Mouse (Mus musculus): ENCODE results near the gene Ube2d2b. TPM values are rescaled to one million over a fixed set of nuclear protein-coding genes. Genes with fewer than 3 reads are reported as not detected.

Ube2d2b gene
- polyA plus RNA-seq, 1 experiment from 2014 or later = 0.21 TPM

- Histone ChIP-seq H3K4me3 (replicated peaks; ENCODE audit: low read length) (no peak overlapping the region), H3K9me3 (replicated peaks; ENCODE audit: control insufficient read depth, low read length) (no peaks in the 10 kb centered on the region), H3K9ac (ENCODE audit: low read length) (no peak overlapping the region), H3K36me3 (ENCODE audit: control insufficient read depth, insufficient read depth, low read length) (0 out of 2 replicates have a peak, but pooled peaks cover 5% of the 10 kb centered on the region), H3K4me2 (ENCODE audit: low read depth, low read length) (no peak overlapping the region), H3K27me3 (ENCODE audit: control insufficient read depth, insufficient read depth, low read length) (no peaks in the 10 kb centered on the region), H3K27ac (ENCODE audit: low read length) (no peak overlapping the region), H3K4me1 (ENCODE audit: control insufficient read depth, insufficient read depth, low read length) (no peaks in the 10 kb centered on the region)
- no peak for ATAC-seq (ENCODE audit: insufficient read depth, low FRiP score)
- WGBS = 89% methylated on average over 2 of the region's 2 CpGs
Observed at GRCm38 (mm10) chr5:107801234-107801633, 28.7 kb upstream of the Ube2d2b start.

GRCm38 (mm10) chr5:107802621-107803020, 27.3 kb upstream of the Ube2d2b start:
- H3K4me3 ChIP-seq (replicated peaks; ENCODE audit: low read length) = no peak overlapping the region
- H3K9ac ChIP-seq (ENCODE audit: low read length) = no peak overlapping the region
- 0 out of 2 replicates have a peak, but pooled peaks cover 5% of the 10 kb centered on the region for H3K36me3 ChIP-seq (ENCODE audit: control insufficient read depth, insufficient read depth, low read length)
- no peak for ATAC-seq (ENCODE audit: insufficient read depth, low FRiP score)
- H3K27me3 ChIP-seq (ENCODE audit: control insufficient read depth, insufficient read depth, low read length) = no peaks in the 10 kb centered on the region
- no peaks in the 10 kb centered on the region for H3K4me1 ChIP-seq (ENCODE audit: control insufficient read depth, insufficient read depth, low read length)
- H3K4me2 ChIP-seq (ENCODE audit: low read depth, low read length) = no peak overlapping the region
- no peak overlapping the region for H3K27ac ChIP-seq (ENCODE audit: low read length)
- H3K9me3 ChIP-seq (replicated peaks; ENCODE audit: control insufficient read depth, low read length) = no peaks in the 10 kb centered on the region

DNA sequence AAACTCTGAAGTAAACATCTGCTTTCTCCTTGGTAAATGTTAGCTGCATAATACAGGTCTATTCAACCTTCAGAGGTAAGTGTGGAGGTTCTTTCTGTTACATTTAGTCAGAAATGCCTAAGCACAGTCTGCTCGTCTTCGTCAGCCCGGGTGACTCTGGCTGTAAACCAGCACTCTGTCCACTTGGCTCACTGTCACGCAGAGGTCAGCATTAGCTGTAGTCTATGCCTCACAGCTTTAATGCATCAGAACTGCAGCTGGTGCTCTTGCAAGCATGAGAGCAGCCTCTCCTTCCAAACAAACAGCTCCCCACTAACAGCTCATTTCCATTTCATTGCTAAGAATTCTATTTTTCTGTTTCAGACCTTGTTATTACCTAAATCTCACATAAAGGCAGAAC, 22.4 kb upstream of the Ube2d2b start:
- H3K9me3 ChIP-seq (replicated peaks; ENCODE audit: control insufficient read depth, low read length) = no peaks in the 10 kb centered on the region
- no peak for ATAC-seq (ENCODE audit: insufficient read depth, low FRiP score)
- no peak overlapping the region for H3K9ac ChIP-seq (ENCODE audit: low read length)
- H3K36me3 ChIP-seq (ENCODE audit: control insufficient read depth, insufficient read depth, low read length) = no peaks in the 10 kb centered on the region
- H3K4me3 ChIP-seq (replicated peaks; ENCODE audit: low read length) = no peak overlapping the region
- no peak overlapping the region for H3K4me2 ChIP-seq (ENCODE audit: low read depth, low read length)
- no peaks in the 10 kb centered on the region for H3K4me1 ChIP-seq (ENCODE audit: control insufficient read depth, insufficient read depth, low read length)
- H3K27ac ChIP-seq (ENCODE audit: low read length) = no peak overlapping the region
- H3K27me3 ChIP-seq (ENCODE audit: control insufficient read depth, insufficient read depth, low read length) = no peaks in the 10 kb centered on the region
- WGBS = 54% methylated on average over 4 of the region's 4 CpGs

DNA sequence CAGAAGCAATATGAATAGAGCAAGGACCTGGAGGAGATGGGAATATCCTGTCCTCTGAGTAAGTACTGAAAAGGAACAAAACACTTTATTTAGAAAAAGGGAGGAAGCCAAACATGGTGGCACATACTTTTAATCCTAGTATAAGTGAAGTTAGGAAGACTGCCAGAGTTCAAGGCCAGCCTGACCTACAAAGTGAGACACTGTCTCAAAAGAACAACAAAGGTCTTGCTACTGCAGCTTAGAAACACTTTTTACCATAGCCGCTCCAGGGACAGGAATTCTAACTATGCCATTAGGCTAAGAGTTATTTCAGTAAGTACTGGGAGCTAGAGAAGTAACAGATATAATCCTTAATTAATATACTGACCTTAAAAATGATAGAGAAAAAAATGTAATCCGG, 15.2 kb upstream of the Ube2d2b start:
- 84% methylated on average over 2 of the region's 2 CpGs for WGBS
- H3K9ac ChIP-seq (ENCODE audit: low read length) = no peak overlapping the region

GRCm38 (mm10) chr5:107822521-107822920, 7.4 kb upstream of the Ube2d2b start:
- H3K4me1 ChIP-seq (ENCODE audit: control insufficient read depth, insufficient read depth, low read length) = no peaks in the 10 kb centered on the region
- no peak for ATAC-seq (ENCODE audit: insufficient read depth, low FRiP score)
- no peak overlapping the region for H3K27ac ChIP-seq (ENCODE audit: low read length)

More for the DNA sequence above, 15.2 kb upstream of the Ube2d2b start:
- H3K4me2 ChIP-seq (ENCODE audit: low read depth, low read length) = no peak overlapping the region
- H3K27me3 ChIP-seq (ENCODE audit: control insufficient read depth, insufficient read depth, low read length) = no peaks in the 10 kb centered on the region
- H3K36me3 ChIP-seq (ENCODE audit: control insufficient read depth, insufficient read depth, low read length) = 0 out of 2 replicates have a peak, but pooled peaks cover 7% of the 10 kb centered on the region
- no peaks in the 10 kb centered on the region for H3K9me3 ChIP-seq (replicated peaks; ENCODE audit: control insufficient read depth, low read length)
- no peak overlapping the region for H3K4me3 ChIP-seq (replicated peaks; ENCODE audit: low read length)
- H3K27ac ChIP-seq (ENCODE audit: low read length) = no peak overlapping the region
- ATAC-seq (ENCODE audit: insufficient read depth, low FRiP score) = no peak
- H3K4me1 ChIP-seq (ENCODE audit: control insufficient read depth, insufficient read depth, low read length) = no peaks in the 10 kb centered on the region

DNA sequence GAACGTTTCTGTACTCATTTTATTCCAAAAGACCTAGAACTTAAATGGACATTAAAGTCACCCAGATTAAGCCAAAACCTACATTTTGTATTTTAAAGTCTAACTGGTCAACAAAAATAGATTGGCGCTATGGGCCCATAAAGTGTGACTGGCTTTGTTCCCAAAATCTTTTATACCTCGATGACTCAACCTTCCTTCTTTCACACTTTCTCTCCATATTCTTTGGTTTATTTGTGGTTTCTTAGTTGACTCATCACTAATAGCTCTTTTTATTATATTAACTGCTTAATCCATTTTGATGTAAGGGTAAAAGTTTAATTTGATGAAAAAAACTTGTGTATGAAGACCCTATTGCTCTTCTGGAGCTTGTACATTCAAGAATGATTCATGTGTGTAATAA, 1.5 kb downstream of the Ube2d2b start:
- no peak for ATAC-seq (ENCODE audit: insufficient read depth, low FRiP score)
- Histone ChIP-seq H3K36me3 (ENCODE audit: control insufficient read depth, insufficient read depth, low read length) (peaks cover 12% of the 10 kb centered on the region; the same call in 1 of the 2 replicates), H3K4me2 (ENCODE audit: low read depth, low read length) (no peak overlapping the region), H3K9ac (ENCODE audit: low read length) (no peak overlapping the region), H3K9me3 (replicated peaks; ENCODE audit: control insufficient read depth, low read length) (peaks cover 11% of the 10 kb centered on the region), H3K27ac (ENCODE audit: low read length) (no peak overlapping the region), H3K27me3 (ENCODE audit: control insufficient read depth, insufficient read depth, low read length) (no peaks in the 10 kb centered on the region), H3K4me3 (replicated peaks; ENCODE audit: low read length) (no peak overlapping the region), H3K4me1 (ENCODE audit: control insufficient read depth, insufficient read depth, low read length) (peaks cover 6% of the 10 kb centered on the region; the same call in 1 of the 2 replicates)
- 83% methylated on average over 3 of the region's 3 CpGs for WGBS

More at GRCm38 (mm10) chr5:107822521-107822920, 7.4 kb upstream of the Ube2d2b start:
- Histone ChIP-seq H3K9me3 (replicated peaks; ENCODE audit: control insufficient read depth, low read length) (no peaks in the 10 kb centered on the region), H3K36me3 (ENCODE audit: control insufficient read depth, insufficient read depth, low read length) (no peaks in the 10 kb centered on the region), H3K4me2 (ENCODE audit: low read depth, low read length) (no peak overlapping the region), H3K4me3 (replicated peaks; ENCODE audit: low read length) (no peak overlapping the region), H3K9ac (ENCODE audit: low read length) (no peak overlapping the region), H3K27me3 (ENCODE audit: control insufficient read depth, insufficient read depth, low read length) (no peaks in the 10 kb centered on the region)
- 74% methylated on average over 1 of the region's 1 CpGs for WGBS

DNA sequence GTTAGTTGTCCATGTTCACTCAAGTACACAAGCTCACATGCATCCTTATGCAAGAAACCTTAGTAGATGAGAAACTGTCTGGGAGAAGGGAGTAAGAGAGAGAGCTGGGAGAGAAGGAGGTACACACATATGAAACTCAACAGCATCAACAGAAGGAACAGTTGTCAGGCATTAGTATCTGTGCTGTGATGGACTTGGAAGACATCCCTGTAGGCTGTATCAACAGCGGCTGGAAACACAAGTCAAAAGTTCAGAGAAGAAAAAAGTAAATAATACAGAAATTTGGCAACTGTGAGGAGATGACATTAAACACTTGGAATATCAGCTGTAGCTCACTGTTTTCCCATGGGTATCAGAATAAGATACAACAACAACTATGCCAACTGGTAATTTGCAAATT, 4.4 kb downstream of the Ube2d2b start:
- peaks cover 6% of the 10 kb centered on the region; the same call in 1 of the 2 replicates for H3K4me1 ChIP-seq (ENCODE audit: control insufficient read depth, insufficient read depth, low read length)
- H3K9me3 ChIP-seq (replicated peaks; ENCODE audit: control insufficient read depth, low read length) = peaks cover 11% of the 10 kb centered on the region
- no peaks in the 10 kb centered on the region for H3K27me3 ChIP-seq (ENCODE audit: control insufficient read depth, insufficient read depth, low read length)
- 47% methylated on average over 1 of the region's 1 CpGs for WGBS
- peaks cover 12% of the 10 kb centered on the region; the same call in 1 of the 2 replicates for H3K36me3 ChIP-seq (ENCODE audit: control insufficient read depth, insufficient read depth, low read length)
- no peak for ATAC-seq (ENCODE audit: insufficient read depth, low FRiP score)
- no peak overlapping the region for H3K27ac ChIP-seq (ENCODE audit: low read length)
- no peak overlapping the region for H3K9ac ChIP-seq (ENCODE audit: low read length)
- no peak overlapping the region for H3K4me2 ChIP-seq (ENCODE audit: low read depth, low read length)
- H3K4me3 ChIP-seq (replicated peaks; ENCODE audit: low read length) = no peak overlapping the region

GRCm38 (mm10) chr5:107838891-107839644, 9.2 kb downstream of the Ube2d2b start:
- WGBS = 45% methylated on average over 3 of the region's 3 CpGs
- Histone ChIP-seq H3K9me3 (replicated peaks; ENCODE audit: control insufficient read depth, low read length) (no peaks in the 10 kb centered on the region), H3K4me2 (ENCODE audit: low read depth, low read length) (no peak overlapping the region), H3K27ac (ENCODE audit: low read length) (no peak overlapping the region), H3K27me3 (ENCODE audit: control insufficient read depth, insufficient read depth, low read length) (no peaks in the 10 kb centered on the region), H3K4me3 (replicated peaks; ENCODE audit: low read length) (no peak overlapping the region), H3K36me3 (ENCODE audit: control insufficient read depth, insufficient read depth, low read length) (no peaks in the 10 kb centered on the region), H3K4me1 (ENCODE audit: control insufficient read depth, insufficient read depth, low read length) (peaks cover 5% of the 10 kb centered on the region; the same call in 1 of the 2 replicates), H3K9ac (ENCODE audit: low read length) (no peak overlapping the region)
- ATAC-seq (ENCODE audit: insufficient read depth, low FRiP score) = no peak; the same call in 1 of the 2 replicates

- H3K27me3 ChIP-seq (ENCODE audit: control insufficient read depth, insufficient read depth, low read length) = no peaks in the 10 kb centered on the region
- no peak overlapping the region for H3K4me3 ChIP-seq (replicated peaks; ENCODE audit: low read length)
- no peaks in the 10 kb centered on the region for H3K9me3 ChIP-seq (replicated peaks; ENCODE audit: control insufficient read depth, low read length)
- no peak for ATAC-seq (ENCODE audit: insufficient read depth, low FRiP score)
- H3K4me1 ChIP-seq (ENCODE audit: control insufficient read depth, insufficient read depth, low read length) = 0 out of 2 replicates have a peak, but pooled peaks cover 3% of the 10 kb centered on the region
- H3K4me2 ChIP-seq (ENCODE audit: low read depth, low read length) = no peak overlapping the region
- H3K36me3 ChIP-seq (ENCODE audit: control insufficient read depth, insufficient read depth, low read length) = no peaks in the 10 kb centered on the region
- no peak overlapping the region for H3K9ac ChIP-seq (ENCODE audit: low read length)
- 87% methylated on average over 5 of the region's 5 CpGs for WGBS
- no peak overlapping the region for H3K27ac ChIP-seq (ENCODE audit: low read length)
Observed at GRCm38 (mm10) chr5:107840549-107841238, 10.8 kb downstream of the Ube2d2b start.

Measured in stomach, embryonic 16.5 days (tissue).